14 mouse cellular contexts compared by ENCODE assay signal in the genomic region with DNA sequence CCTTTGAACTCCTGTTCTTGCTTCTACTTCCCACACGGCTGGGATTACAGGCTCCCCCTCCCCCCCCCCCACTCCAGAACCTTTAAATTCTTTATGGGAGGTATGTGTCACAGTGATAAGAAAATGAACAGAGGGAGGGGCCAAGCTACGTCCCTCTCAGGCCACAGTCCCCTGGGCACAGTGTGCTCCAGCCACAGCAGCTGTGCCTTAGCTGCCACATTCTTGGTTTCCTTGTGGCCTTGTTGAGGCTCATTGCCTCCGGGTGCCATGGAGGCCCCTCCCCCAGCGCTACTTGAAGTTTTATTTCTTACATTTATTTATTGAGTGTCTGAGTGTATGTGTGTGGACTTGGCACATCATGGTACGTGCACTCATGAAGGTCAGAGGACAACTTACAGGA. TPM values are rescaled to one million over a fixed set of nuclear protein-coding genes. Genes with fewer than 3 reads are reported as not detected.
A peak's percentile ranks its signal among the peaks of the same experiment; 100 is the strongest.
DNase-seq lines count a peak whose midpoint lies in the region; ATAC-seq and TF ChIP-seq lines count a peak whose summit lies in the region.
"Had no signal": no experiment of that assay in that cellular context is flagged by ENCODE, and none has a peak within 500 bp of the region (broad histone marks: within the 10 kb centered on the region; RNA-seq: fewer than 3 reads in every experiment).

No protein-coding gene starts in this region.

- peaks cover 7% of the 10 kb centered on the region for H3K4me1 ChIP-seq in bone marrow, adult 2 months (ENCODE audit: control insufficient read depth, insufficient read depth, low read length)
- H3K4me1 ChIP-seq in liver, embryonic 12.5 days = peaks cover 26% of the 10 kb centered on the region
- no peaks in the 10 kb centered on the region for H3K4me1 ChIP-seq in stomach, embryonic 14.5 days (ENCODE audit: control insufficient read depth, insufficient read depth, low read length)

- WGBS in bone marrow, adult 2 months = 19% methylated on average over 5 of the region's 5 CpGs
- 40% methylated on average over 5 of the region's 5 CpGs for WGBS in liver, embryonic 12.5 days (ENCODE audit: insufficient replicate concordance)
- 43% methylated on average over 5 of the region's 5 CpGs for WGBS in stomach, embryonic 14.5 days

- H3K9me3 ChIP-seq in liver, embryonic 12.5 days (replicated peaks) = 0 out of 2 replicates have a peak, but pooled peaks cover 3% of the 10 kb centered on the region
- H3K9me3 ChIP-seq in stomach, embryonic 14.5 days (ENCODE audit: control insufficient read depth, low read depth, low read length) = no peaks in the 10 kb centered on the region
- H3K9me3 ChIP-seq: forebrain, embryonic 15.5 days; limb, embryonic 12.5 days; midbrain, embryonic 10.5 days had no signal

- H3K9ac ChIP-seq in liver, embryonic 12.5 days = 0 out of 2 replicates have a peak overlapping the region, but pooled peaks have one; percentile 18
- H3K9ac ChIP-seq in stomach, embryonic 14.5 days (replicated peaks; ENCODE audit: low read depth, low read length) = no peak overlapping the region
- H3K9ac ChIP-seq: forebrain, embryonic 15.5 days; limb, embryonic 12.5 days had no signal

- H3K27ac ChIP-seq in bone marrow, adult 2 months (ENCODE audit: control insufficient read depth, insufficient read depth, low read depth, low read length, poor library complexity) = peak overlapping the region; percentile 57
- H3K27ac ChIP-seq in liver, embryonic 12.5 days = 0 out of 2 replicates have a peak overlapping the region, but pooled peaks have one; percentile 17
- H3K27ac ChIP-seq in stomach, embryonic 14.5 days (ENCODE audit: low read length) = no peak overlapping the region
- H3K27ac ChIP-seq: forebrain, embryonic 15.5 days; gastrocnemius, adult 2 months; limb, embryonic 12.5 days; midbrain, embryonic 10.5 days had no signal

- ATAC-seq in liver, embryonic 12.5 days = peak; percentile 63
- ATAC-seq in stomach, embryonic 14.5 days (ENCODE audit: insufficient number of reproducible peaks, insufficient read depth, low FRiP score, low read depth) = 0 out of 2 replicates have a peak, but pooled peaks have one; percentile 37
- ATAC-seq: forebrain, embryonic 15.5 days; intestine, embryonic 16.5 days had no signal

- TF ChIP-seq POLR2A in bone marrow, adult 2 months (IDR thresholded peaks at IDR 0.05; ENCODE audit: borderline replicate concordance, control insufficient read depth, low read depth, low read length) = no peak

- no peaks in the 10 kb centered on the region for H3K36me3 ChIP-seq in liver, embryonic 12.5 days
- H3K36me3 ChIP-seq in stomach, embryonic 14.5 days (ENCODE audit: control insufficient read depth, insufficient read depth, low read length) = no peaks in the 10 kb centered on the region
- H3K36me3 ChIP-seq: forebrain, embryonic 15.5 days; limb, embryonic 12.5 days; midbrain, embryonic 10.5 days had no signal

- H3K4me3 ChIP-seq in bone marrow, adult 2 months (replicated peaks; ENCODE audit: control insufficient read depth, low read depth, low read length) = no peak overlapping the region
- no peak overlapping the region for H3K4me3 ChIP-seq in liver, embryonic 12.5 days
- no peak overlapping the region for H3K4me3 ChIP-seq in stomach, embryonic 14.5 days (ENCODE audit: low read depth, low read length)
- H3K4me3 ChIP-seq: forebrain, embryonic 15.5 days; gastrocnemius, adult 2 months; limb, embryonic 12.5 days; midbrain, embryonic 10.5 days had no signal

- peak; percentile 18 to 40 for DNase-seq in lung, adult 18-20 months
- DNase-seq in lung, postnatal 10 days = no peak
- DNase-seq in layer of hippocampus, postnatal 36 days = no peak
- no peak for DNase-seq in frontal cortex, postnatal 25 days (ENCODE audit: low spot score in 2 of 2)
- DNase-seq: cerebellum, adult 11-12 months; right cerebral cortex, postnatal 25 days had no signal

- peaks cover 30% of the 10 kb centered on the region for H3K27me3 ChIP-seq in liver, embryonic 12.5 days (replicated peaks)
- no peaks in the 10 kb centered on the region for H3K27me3 ChIP-seq in stomach, embryonic 14.5 days (ENCODE audit: control insufficient read depth, insufficient read depth, low read length)
- H3K27me3 ChIP-seq: forebrain, embryonic 15.5 days; limb, embryonic 12.5 days had no signal

- peak overlapping the region; percentile 29 for H3K4me2 ChIP-seq in liver, embryonic 12.5 days
- H3K4me2 ChIP-seq in stomach, embryonic 14.5 days (replicated peaks; ENCODE audit: low read depth, low read length) = no peak overlapping the region
- H3K4me2 ChIP-seq: forebrain, embryonic 15.5 days; limb, embryonic 12.5 days had no signal

- TF ChIP-seq CTCF in bone marrow, adult 2 months (IDR thresholded peaks at IDR 0.05; ENCODE audit: control insufficient read depth, insufficient read depth, low read length) = no peak

RNA-seq across cellular contexts. Expression of gene Ifngr2, which starts 19.4 kb away (rescaled TPM):
- polyA plus RNA-seq in bone marrow, adult 2 months (2011; ENCODE audit: insufficient read depth, insufficient read length, low replicate concordance, missing spikeins) = 11.1 and 27.7 TPM in 2 replicates
- 17.1 and 17.9 TPM in 2 replicates for polyA plus RNA-seq in liver, embryonic 12.5 days (2016; fragmentation: Nextera tagmentation; extraction: Ambion mirVana)
- polyA plus RNA-seq in stomach, embryonic 14.5 days (2014; fragmentation: Nextera tagmentation; extraction: Ambion mirVana) = 44.0 and 51.8 TPM in 2 replicates
- total RNA-seq in layer of hippocampus, postnatal 36 days (2021) = 10 to 100 TPM; 52.4 to 57.2 TPM

RNA-seq across cellular contexts. Expression of gene Ifnar1, which starts 42.5 kb away (rescaled TPM):
- 10.3 and 15.9 TPM in 2 replicates for polyA plus RNA-seq in bone marrow, adult 2 months (2011; ENCODE audit: insufficient read depth, insufficient read length, low replicate concordance, missing spikeins)
- 24.5 and 27.8 TPM in 2 replicates for polyA plus RNA-seq in liver, embryonic 12.5 days (2016; fragmentation: Nextera tagmentation; extraction: Ambion mirVana)
- polyA plus RNA-seq in stomach, embryonic 14.5 days (2014; fragmentation: Nextera tagmentation; extraction: Ambion mirVana) = 61.7 and 63.9 TPM in 2 replicates
- total RNA-seq in layer of hippocampus, postnatal 36 days (2021) = 10 to 100 TPM; 45.9 to 51.7 TPM

Comparison
In these comparisons a context has a peak if more than half of its experiments do, and no peak if none do; other contexts are left out.
1. DNase-seq: peak in lung, adult 18-20 months (2 of 2); none in lung, postnatal 10 days (single experiment), layer of hippocampus, postnatal 36 days (0 of 2) and frontal cortex, postnatal 25 days (0 of 2).